Mouse (Mus musculus) stomach, postnatal 0 days (tissue): ENCODE measurements at regions not wholly inside any gene's neighbourhood (a gene's known extent, or its start where the extent isn't known, plus 50 kb on each side); places are given as distances from the start of the nearest gene placed in this dataset.

Experiments used
- CTCF ChIP-seq: IDR thresholded peaks from 2 replicates; pipeline ENCODE4 v1.5.1; 2016; ENCODE audit warnings: antibody characterized with exemption, low read depth, mild to moderate bottlenecking, moderate library complexity
- EP300 ChIP-seq: optimal IDR thresholded peaks from 2 replicates; pipeline ENCODE3; 2016; ENCODE audit warnings: antibody characterized with exemption

DNA sequence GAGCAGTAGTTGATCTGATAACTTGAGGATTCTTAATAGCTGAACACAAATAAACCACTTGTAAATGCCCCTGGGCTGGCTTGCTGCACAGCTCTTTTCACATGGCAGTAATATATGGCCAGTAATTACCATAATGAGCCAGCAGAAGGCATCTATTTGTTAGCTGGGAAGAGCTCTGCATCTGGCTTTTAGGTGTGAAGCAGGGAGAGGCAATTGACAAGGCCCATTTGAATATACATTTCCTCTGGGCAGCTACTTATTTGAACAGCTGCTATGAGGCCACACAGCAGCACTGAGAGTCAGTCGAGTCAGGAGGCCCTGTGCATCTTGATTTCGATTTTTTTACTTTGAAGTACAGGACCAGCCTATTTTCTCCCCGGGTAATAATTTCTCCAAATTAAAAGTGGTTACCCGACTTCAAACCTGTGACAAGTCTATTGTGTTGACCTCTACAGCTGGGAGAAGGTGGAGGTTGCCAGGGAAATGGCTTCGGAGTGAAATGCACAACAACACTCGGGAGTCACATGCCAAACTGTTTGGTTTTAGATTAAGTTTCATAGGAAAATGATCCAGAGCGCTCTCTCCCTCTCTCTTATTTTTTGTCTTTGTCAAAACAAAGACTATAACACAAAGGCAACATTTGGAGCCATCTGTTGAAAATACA, 114.5 kb downstream of the Sem1 start:
- TF ChIP-seq CTCF (peak; percentile 44), EP300 (no peak)
